Mouse (Mus musculus) liver, postnatal 0 days (tissue): Measurements from ENCODE around the gene Fam69a.

ENCODE experiments used
- CTCF ChIP-seq: sonication (generic); IDR thresholded peaks from 2 replicates; pipeline ENCODE4 v1.5.1; 2016; ENCODE audit warnings: antibody characterized with exemption, low read depth
- EP300 ChIP-seq: IDR thresholded peaks from 2 replicates; pipeline ENCODE4 v1.6.1; 2016; ENCODE audit warnings: antibody characterized with exemption, low read depth, mild to moderate bottlenecking

DNA sequence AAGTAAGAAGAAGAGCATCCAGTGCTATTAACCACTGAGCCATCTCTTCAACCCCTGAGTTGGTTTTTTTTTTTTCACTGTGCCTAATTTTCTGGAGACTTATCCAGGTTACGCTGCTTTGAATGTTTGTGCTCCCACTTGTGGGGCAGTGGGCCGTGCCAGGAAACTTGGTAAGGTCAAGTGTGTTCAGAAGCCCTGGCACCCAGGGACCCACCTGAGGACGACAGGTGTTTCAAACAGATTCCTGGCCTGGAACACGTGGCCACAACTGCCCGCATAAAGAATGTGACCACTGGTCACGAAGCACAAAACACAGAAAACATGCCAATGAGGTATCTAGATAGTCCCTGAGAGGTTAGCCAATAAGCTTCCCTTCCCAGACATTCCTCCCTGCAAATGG is 43.4 kb downstream of the Fam69a start:
- TF ChIP-seq EP300, result no peak
- no peak for TF ChIP-seq CTCF
